Comparison of ENCODE assay signal across 8 mouse cellular contexts in the genomic region with DNA sequence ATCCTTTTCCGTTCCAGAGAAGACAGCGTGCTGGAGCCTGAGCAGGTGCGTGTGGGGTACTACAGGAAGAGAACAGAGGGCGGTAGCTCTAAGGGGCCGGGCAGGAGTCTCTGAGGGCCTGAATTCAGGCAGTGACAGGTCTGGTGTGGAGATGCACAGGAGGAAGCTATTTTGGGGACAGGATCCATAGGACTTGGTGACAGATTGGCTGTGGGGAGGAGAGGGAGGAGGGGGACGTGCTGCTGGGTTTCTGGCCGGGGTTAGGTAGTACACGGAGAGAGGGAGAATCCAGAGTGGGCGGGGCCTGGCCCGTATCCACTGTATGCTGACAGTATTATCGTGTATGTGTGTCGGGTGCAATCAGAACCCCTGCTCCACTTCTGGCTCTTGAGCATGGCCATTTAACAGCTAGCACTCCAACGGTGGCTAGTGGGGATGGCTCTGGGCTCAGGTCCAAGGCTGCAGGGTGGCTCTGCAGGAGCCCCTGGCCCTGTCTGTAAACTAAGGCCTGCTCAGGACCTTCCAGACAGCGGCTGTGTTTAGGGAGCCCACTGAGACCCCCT. TPM values are rescaled to one million over a fixed set of nuclear protein-coding genes. Genes with fewer than 3 reads are reported as not detected.
DNase-seq lines count a peak whose midpoint lies in the region; ATAC-seq and TF ChIP-seq lines count a peak whose summit lies in the region.

No protein-coding gene starts in this region.

- peaks cover 7% of the 10 kb centered on the region; the same call in 1 of the 2 replicates for H3K4me1 ChIP-seq in kidney, embryonic 14.5 days (ENCODE audit: control insufficient read depth, insufficient read depth, low read length)
- no peaks in the 10 kb centered on the region for H3K4me1 ChIP-seq in kidney, adult 2 months (ENCODE audit: control insufficient read depth, insufficient read depth, low read length)
- H3K4me1 ChIP-seq in liver, embryonic 12.5 days, result no peaks in the 10 kb centered on the region

- no peaks in the 10 kb centered on the region for H3K36me3 ChIP-seq in kidney, embryonic 14.5 days (ENCODE audit: control insufficient read depth, insufficient read depth, low read length)
- H3K36me3 ChIP-seq in kidney, adult 2 months (ENCODE audit: control insufficient read depth, insufficient read depth, low read length), result no peaks in the 10 kb centered on the region
- H3K36me3 ChIP-seq in liver, embryonic 12.5 days, result no peaks in the 10 kb centered on the region

- H3K4me3 ChIP-seq in kidney, embryonic 14.5 days (ENCODE audit: low read length), result no peak overlapping the region
- no peak overlapping the region for H3K4me3 ChIP-seq in kidney, adult 2 months (ENCODE audit: insufficient read depth, low read depth, low read length)
- H3K4me3 ChIP-seq in liver, embryonic 12.5 days, result no peak overlapping the region

- no peaks in the 10 kb centered on the region for H3K9me3 ChIP-seq in kidney, embryonic 14.5 days (ENCODE audit: control insufficient read depth, low read length)
- no peaks in the 10 kb centered on the region for H3K9me3 ChIP-seq in liver, embryonic 12.5 days (replicated peaks)

- no peak overlapping the region for H3K27ac ChIP-seq in kidney, embryonic 14.5 days (ENCODE audit: low read depth, low read length)
- H3K27ac ChIP-seq in kidney, adult 2 months (ENCODE audit: insufficient read depth, low read depth, low read length), result no peak overlapping the region
- H3K27ac ChIP-seq in liver, embryonic 12.5 days, result no peak overlapping the region

- H3K9ac ChIP-seq in kidney, embryonic 14.5 days (ENCODE audit: low read depth, low read length), result no peak overlapping the region
- no peak overlapping the region for H3K9ac ChIP-seq in liver, embryonic 12.5 days

- WGBS in kidney, embryonic 14.5 days, result 27% methylated on average over 14 of the region's 14 CpGs
- WGBS in kidney, adult 2 months, result 34% methylated on average over 14 of the region's 14 CpGs
- 31% methylated on average over 14 of the region's 14 CpGs for WGBS in liver, embryonic 12.5 days (ENCODE audit: insufficient replicate concordance)

- no peak for TF ChIP-seq POLR2A in kidney, adult 2 months (IDR thresholded peaks at IDR 0.05; ENCODE audit: low read depth, low read length)

- H3K27me3 ChIP-seq in kidney, embryonic 14.5 days (ENCODE audit: control insufficient read depth, insufficient read depth, low read length), result peaks cover 12% of the 10 kb centered on the region
- no peaks in the 10 kb centered on the region for H3K27me3 ChIP-seq in kidney, adult 2 months (replicated peaks; ENCODE audit: control insufficient read depth, insufficient read depth, low read length)
- H3K27me3 ChIP-seq in liver, embryonic 12.5 days (replicated peaks), result peaks cover 52% of the 10 kb centered on the region

- DNase-seq in kidney, adult 2 months, result no peak
- peak; percentile 99 for DNase-seq in cerebellum, adult 9-11 months
- peak; percentile 65 to 80 for DNase-seq in heart, adult 18-20 months
- peak; percentile 76 for DNase-seq in layer of hippocampus, adult 9-11 months
- peak; percentile 53 for DNase-seq in retina, adult 2 months (ENCODE audit: low read depth, low spot score)

- no peak for TF ChIP-seq CTCF in kidney, adult 2 months (conservative IDR thresholded peaks at IDR 0.05; ENCODE audit: insufficient read depth, insufficient read length, low read depth, low read length)

- 0 out of 2 replicates have a peak overlapping the region, but pooled peaks have one; percentile 6 for H3K4me2 ChIP-seq in kidney, embryonic 14.5 days (replicated peaks; ENCODE audit: low read depth, low read length)
- H3K4me2 ChIP-seq in liver, embryonic 12.5 days, result no peak overlapping the region

- peak; percentile 52; the same call in 1 of the 2 replicates for ATAC-seq in kidney, embryonic 14.5 days (ENCODE audit: low FRiP score, low TSS enrichment)
- ATAC-seq in liver, embryonic 12.5 days, result no peak
- no peak for ATAC-seq in erythroblast, adult 5-6 weeks (replicated peaks; ENCODE audit: low FRiP score, poor library complexity, severe bottlenecking)

RNA-seq across cellular contexts. Expression of a gene that starts 7.8 kb away (rescaled TPM):
- polyA plus RNA-seq in kidney, embryonic 14.5 days (2014; fragmentation: Nextera tagmentation; extraction: Ambion mirVana), result 1.2 and 2.3 TPM in 2 replicates
- 3.7 and 4.2 TPM in 2 replicates for polyA plus RNA-seq in kidney, adult 2 months (2012; rRNA removed)
- total RNA-seq in heart, adult 18-20 months (2021), result 1 to 10 TPM; 1.3 to 2.0 TPM
- polyA plus RNA-seq in liver, embryonic 12.5 days (2016; fragmentation: Nextera tagmentation; extraction: Ambion mirVana), result 0.30 and 0.42 TPM in 2 replicates
- not detected in 2 replicates for total RNA-seq in erythroblast, adult 5-6 weeks (2015; ENCODE audit: low replicate concordance)
- total RNA-seq in erythroblast, adult 5-6 weeks (2017; ENCODE audit: low replicate concordance), result not detected in 2 replicates
